Mouse (Mus musculus) regulatory T cell (primary cell): ENCODE measurements around the gene Dcst1.

Source experiments
- in situ Hi-C: fragments of 300-600 bp; cut with MboI, MseI; formaldehyde crosslinking; loops from one replicate; pipeline ENCODE4 v1.15.1; 2025; ENCODE audit warnings: high pct_unique_total_duplicates

Gene Dcst1

DNA sequence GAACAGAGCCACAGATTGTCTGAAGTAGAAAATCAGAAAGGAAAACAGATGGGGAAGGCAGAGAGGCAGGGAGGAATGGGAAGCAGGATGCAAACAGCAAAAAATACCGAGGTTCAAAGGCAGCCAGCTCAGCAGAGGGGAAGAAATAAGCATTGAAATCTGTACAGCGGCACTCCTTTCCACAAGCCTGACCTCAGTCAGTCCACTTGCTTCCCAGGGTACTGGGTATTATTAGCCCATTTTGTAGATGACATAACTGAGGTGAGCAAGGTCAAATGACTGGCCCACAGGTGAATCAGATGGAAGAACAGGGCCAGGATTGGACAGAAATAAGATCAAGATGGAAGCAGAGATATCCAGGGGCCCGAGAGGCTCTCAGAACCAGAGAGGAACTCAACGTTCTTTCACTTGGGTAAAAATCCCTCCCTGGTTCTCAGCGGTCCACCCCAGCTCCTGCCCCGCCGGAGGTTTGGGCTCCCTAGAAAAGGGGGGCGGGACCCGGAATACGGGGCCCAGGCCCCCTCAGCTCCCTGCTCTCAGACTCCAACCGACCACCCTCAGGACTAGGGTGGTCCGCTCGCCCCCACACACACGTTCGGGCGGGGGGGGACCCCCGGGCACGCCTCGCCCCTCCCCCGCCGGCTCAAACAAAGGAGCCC, 27.9 kb downstream of the Dcst1 start:
- in situ Hi-C loops: no loop called here

DNA sequence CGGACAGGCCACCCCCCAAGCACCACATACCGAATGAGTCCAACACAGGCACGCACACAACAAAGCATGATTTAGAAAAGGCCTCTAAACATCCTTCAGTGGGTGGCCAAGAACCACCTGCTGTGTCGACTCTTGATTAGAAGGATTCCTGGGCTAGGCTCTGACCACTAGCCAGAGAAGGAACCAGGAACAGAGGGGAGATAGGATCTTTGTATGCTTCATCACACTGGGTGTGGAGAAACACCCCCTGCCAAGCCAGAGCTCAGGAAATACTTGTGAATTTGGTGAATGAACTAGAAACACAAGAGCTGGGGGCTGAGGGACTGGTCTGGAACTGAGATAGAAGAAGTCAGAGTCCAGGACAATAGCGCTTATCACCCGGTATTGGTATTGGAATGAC, 28.5 kb downstream of the Dcst1 start:
- in situ Hi-C loops: no loop called here

DNA sequence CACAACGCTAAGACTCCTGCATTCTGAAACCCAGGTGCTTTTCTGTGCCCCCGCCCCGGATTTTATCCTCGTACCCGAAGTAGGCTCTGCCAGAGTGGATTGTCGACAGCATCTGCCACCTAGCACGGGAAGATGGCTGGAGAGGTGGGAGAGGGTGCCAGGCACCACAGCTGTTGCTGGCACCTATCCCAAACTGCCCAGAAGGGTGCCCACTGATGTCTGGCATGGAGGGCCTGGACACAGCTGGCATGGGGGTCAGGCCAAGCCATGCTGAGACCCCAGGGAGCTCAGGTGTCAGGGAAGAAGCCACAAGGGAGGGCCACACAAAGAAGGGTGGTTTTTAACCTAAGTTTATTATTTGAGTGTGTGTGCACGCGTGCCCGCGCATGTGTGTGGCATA, 32.0 kb downstream of the Dcst1 start:
- in situ Hi-C loops: no loop called here

DNA sequence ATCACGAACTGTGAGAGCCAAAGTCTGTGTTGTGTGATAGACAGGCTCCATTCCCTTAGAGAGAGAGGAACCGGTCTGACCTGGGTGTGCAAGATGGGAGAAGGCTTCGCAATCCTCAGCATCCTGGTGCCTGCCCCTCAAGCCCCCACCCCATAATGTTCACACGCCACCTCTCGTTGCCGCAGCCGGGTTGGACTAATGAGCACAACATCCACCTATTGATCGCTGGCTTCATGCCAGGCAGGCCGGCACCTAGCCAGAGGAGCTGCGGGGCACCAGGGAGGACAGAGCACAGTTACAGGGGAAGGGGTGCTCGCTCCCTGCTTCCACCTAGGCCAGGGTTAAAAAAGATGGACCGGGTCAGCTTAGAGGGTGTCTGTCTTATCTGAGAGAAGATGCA, 32.6 kb downstream of the Dcst1 start:
- in situ Hi-C loops: no loop called here

DNA sequence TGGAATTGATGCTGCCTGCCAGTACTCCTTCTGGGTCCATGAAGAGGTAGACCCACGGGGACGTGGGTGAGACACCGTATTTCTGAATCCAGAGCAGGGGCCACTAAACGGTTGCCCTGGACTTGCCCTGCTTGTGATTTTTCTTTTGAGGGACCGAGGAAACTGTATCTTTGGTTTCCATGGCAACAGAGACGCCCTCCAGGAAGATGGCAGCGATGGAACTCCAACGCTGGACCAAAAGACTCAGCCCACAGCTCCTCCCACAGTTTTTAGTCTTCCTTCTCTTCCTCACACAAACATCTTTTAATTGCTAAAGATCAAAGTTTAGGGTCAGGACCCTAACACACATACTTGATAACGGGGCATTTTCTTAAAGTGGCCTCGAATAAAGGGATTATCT, 33.0 kb downstream of the Dcst1 start:
- in situ Hi-C loops: no loop called here

DNA sequence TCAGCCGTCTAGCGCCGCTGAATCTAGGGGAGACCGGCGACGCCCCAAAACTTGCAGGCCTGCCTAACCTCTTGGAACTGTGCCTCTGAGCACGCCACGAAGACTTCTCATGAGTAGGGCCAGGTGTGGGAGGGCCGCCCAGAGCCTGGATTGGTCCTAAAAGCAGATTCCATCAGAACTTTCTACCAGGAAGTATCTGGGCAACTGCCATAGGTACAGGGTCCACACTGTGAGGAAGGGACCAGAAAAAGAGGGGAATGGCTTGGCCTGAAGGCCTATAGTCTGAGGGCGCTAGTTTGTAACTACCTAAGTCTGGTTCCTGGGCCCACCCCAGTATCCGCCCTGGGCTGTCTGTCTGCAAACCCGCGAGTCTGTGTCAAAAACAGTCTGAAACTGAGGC, 33.5 kb downstream of the Dcst1 start:
- in situ Hi-C loops: no loop called here

DNA sequence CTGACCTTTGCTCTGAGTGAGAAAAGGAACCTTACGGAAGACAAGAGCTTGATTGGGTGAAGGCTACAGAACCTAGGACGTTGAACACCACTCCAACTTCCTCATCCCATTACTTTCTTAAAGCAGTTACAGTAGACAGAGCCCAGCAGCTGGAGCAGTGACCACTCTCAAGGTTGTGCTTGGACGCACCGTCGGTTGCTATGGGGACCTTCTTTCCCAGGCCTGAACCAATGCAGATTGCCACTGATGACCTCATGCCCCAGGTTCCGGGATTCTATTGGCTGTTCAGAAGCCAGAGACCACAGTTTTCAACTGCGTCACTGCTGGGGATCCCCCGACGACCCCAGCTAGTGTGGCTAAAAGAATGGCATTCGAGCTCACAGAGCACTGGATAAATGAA, 34.1 kb downstream of the Dcst1 start:
- in situ Hi-C loops: no loop called here

DNA sequence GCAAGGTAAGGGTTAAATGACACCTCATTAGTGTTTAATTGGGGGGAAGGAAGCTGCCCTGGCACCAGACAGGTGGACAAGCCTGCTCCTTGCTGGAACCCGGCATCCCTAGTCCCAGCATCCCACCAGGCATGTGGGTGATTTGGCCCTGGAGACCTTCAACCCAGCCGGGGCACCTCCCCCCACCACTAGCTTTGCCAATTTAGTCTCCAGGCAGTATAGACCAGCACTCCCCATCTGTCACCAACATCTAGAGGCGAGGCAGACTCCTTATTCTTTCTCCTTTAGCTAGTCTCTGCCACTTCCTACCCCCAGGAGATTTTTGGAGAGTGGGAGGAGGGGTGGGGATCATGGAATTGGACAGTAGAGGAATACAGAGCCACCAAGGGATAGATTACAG, 34.7 kb downstream of the Dcst1 start:
- in situ Hi-C loops: no loop called here

DNA sequence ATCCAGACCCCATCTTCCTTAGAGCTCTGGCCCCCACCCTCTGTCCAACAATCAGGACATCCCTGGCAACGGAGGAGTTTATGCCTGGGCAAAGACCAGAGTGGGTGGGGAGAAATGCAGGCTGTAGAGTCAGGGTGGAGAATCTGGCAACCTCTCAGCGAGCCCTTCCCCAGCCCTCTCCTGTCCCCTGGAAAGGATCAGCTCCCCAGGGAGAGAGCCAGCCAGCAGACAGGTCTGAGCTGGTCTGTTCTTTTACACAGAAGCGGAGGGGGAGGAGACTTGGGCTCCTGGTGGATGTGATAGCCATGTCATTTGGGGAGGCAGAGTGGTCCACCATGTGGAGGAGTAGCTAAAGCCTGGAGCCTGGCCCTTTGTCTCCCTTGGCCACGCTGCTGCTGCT, 36.4 kb downstream of the Dcst1 start:
- in situ Hi-C loops: no loop called here

DNA sequence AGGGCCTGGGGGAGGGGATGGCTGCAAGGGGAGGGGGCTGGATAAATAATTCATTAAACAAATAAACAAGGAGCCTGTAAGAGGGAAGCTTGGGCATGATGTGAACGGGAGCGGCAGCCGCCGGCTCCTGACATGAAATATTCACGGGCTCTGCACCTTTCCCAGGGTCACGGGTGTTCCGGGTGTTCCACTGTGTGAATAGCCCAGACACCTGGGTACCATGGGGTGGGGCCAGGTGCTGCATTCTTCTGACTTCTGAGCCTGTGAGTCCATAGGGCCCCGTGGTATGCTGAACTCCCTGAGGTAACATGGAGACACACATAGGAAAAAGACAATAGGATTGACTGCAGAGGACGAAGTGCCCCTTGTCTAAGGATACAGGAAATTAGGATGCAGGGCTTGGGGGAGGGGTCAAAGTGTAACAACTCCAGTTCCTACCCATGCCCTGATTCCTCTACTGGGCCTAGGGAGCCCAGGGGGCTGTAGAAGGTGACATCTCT, 37.6 kb downstream of the Dcst1 start:
- in situ Hi-C loops: no loop called here

DNA sequence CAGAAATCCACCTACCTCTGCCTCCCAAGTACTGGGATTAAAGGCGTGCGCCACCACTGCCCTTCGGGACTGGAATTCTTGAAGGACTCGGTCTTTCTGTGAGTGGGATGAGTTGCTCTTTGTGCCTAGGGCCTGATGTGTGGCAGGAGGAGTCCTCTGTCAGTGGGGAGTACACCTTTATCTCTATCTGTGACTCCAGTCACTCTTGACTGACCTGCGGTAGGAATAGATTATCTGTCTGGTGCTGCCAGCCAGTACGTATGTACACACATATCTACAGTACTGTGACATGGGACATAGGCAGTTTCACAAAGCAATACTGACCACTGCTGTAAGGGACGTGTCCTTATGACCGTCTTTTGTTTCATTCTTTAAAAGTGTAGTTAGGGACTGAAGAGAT, 39.2 kb downstream of the Dcst1 start:
- in situ Hi-C loops: no loop called here

DNA sequence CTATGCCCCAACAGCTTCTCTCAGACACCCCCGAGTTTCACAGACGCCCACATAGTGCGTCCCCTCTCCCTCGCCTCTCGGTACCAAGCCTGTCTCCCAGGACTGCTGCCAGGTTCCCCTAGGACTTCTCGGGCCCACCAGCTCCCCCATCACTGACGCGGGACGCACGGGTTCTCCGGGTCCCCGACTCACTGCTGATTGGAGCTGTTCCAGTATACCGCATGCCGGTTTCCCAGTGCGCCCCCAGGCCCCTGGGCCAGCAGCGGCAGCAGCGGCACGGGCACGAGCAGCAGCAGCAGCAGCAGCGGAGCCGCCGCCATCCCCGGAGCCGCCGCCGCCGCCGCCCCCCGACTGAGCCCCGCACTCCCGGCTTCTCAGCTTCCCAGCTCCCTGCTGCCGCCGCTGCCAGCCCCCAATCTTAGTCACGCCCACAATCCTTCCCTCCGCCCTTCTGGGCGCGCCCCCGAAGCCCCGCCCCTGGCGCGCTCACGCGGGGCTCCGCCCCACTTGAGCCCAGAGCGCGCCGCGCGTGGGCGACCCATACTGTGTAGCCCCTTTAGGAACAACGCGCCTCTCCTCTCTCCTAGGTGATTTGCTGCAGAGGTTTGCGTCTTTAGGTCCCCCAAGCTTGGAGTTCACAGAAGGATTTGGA, 42.4 kb downstream of the Dcst1 start, which contains the start of gene Efna3:
Efna3 (minus strand) TSS at position 452 of the 652 bp plus-strand sequence.
- in situ Hi-C loops: no loop called here

DNA sequence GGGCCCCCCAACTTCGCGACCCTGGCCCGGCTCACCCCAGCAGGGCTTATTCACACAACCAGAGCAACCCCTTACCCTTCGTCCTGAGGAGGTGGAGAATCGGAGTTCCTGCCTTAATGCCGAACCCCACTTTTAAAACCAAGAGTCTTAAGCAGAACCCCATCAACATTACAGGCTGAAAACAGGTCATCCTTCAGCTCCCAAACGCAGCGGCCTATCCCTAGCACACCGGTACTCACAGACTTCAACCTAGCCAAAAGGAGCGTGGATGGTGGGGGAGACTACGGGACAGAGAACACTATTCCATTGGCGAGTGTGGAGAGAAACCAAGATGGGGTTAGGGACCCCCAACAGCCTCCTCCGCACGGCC, 42.9 kb downstream of the Dcst1 start:
- in situ Hi-C loops: no loop called here

DNA sequence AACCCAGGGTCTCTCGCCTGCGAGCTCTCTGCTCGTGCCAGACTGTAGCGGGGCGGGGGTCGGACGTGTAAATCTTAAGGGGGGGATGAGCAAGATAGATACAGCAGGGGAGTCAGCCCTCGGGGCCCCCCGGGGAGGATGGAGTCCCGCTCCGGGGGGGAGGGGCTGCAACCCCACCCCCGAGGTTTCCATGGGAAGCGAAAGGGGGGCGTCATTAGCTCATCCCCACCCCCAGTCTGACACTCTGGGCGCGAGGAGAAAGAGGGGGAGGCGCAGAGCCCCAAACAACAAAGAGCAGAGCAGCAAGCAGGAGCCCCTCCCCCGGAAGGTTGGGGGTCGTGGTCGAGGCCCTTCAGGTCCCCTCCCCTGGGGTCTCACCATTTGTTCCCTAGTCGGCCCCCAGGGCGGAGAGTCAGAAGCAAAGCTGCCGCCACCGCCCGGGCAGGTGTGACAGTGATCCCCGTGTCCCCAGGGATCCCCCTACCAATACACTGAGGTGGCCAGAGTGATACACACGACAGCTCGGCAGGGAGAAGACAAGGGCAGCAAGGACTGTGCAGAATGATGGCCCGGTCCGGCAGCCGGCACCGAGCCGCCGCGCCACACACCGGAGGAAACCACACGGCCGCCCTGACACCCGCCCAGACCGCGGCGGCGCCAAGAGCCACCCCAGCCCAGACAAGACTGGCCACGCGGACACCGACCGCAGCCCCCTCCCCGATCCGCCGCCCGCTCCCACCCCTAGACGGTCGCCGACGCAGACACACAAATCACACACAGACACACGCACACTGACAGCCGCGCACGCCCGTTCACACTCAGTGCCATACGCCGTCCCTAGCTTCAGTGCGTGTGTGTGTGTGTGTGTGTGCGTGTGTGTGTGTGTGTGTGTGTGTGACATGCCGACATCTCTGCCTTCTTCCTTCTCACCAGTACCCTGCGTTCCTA, 43.6 kb downstream of the Dcst1 start:
- in situ Hi-C loops: no loop called here

DNA sequence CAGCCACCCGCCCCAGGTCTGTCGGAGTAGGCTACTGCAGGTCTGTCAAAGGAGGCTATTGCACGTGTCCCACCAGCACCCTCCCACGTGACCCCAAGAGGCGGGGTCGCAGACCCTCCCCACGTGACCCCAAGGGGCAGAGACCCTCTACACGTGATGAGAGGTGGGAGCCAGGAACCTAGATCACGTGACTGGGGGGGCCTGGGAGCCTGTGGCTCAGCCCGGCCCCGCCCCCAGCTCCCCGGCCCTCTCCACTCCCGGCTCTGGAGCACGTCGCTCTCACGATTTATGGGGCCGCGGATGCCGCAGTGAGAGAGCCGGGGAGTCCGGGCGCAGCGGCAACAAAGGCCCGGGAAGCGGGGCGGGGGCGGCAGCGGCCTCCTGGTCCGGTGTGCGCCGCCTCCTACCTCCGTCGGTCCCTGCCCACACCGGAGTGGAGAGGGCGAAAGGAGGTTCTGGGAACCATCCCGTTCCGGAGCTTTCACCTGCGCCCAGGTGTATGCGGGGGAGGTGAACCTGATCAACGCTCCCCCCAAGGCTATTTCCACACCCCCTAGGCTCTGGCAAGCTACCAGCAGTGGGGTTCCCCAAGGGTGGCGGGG, 44.4 kb downstream of the Dcst1 start:
- in situ Hi-C loops: no loop called here

DNA sequence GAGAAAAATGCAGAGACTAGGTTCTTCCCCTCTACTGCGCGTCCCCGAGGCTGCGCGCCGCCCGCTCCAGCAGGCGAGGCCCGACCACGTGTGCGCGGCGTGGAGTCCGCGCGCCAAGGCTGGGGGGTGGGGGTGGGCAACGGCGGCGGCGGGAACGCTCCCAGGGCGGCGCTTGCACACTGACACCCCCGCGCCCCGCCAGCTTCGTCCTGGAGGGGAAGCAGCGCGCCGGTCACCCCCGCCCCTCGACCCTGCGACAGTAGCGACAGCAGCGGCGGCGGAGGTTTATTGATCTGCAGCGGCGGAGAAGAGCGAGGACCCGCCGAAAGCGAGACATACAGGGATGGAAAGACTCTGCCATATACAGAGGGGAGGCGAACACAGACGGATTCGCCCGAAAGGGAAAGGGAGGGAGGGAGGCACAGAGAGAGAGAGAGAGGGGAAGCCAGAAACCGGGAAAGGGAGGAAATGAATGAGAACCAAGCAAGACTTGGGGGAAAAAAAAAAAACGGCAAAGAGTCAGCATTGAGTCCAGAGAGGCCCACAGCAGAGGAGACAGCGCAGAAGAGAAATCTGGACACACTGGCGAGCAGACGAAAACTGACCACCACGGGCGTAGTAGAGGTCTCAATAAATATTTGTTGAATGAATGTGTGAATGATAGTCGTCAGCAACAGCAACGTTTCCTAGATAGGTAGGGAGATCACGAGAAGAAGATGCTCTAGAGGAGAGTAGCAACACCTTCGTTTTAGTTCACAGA, 45.3 kb downstream of the Dcst1 start:
- in situ Hi-C loops: loop anchor here (5.0 kb wide), 1 partner anchor 163 kb away; no protein-coding TSS in a partner anchor

DNA sequence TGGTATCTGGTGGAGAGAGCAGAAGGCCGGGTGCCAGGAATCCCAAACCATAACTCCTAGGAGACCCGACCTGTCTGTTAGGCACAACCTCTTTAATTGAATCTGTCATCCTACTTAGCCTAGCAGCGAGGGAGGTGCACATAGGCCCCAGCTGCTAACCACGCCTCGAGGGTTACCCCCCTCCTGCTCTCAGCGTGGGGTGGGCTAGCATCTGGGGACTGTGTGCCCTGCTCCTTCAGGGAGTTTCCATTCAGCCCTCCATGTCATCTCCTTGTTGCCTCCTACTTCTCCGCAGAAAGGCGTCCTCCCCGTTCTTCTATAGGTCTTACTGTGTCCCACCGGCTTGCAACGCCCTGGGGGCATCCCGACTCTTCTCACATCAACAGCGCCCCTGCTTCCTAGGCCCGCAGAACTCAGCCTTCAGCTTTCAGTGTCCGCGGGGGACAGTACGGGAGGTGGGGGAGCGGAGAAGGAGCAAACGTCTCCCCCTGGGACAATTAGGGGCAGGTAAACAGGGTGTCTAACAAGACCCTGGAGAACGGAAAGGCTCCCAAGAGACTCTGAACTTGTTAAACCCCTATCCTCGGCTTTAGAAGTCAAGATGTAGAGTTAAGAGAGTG, 46.0 kb downstream of the Dcst1 start:
- in situ Hi-C loops: loop anchor here (5.0 kb wide), 1 partner anchor 163 kb away; no protein-coding TSS in a partner anchor

DNA sequence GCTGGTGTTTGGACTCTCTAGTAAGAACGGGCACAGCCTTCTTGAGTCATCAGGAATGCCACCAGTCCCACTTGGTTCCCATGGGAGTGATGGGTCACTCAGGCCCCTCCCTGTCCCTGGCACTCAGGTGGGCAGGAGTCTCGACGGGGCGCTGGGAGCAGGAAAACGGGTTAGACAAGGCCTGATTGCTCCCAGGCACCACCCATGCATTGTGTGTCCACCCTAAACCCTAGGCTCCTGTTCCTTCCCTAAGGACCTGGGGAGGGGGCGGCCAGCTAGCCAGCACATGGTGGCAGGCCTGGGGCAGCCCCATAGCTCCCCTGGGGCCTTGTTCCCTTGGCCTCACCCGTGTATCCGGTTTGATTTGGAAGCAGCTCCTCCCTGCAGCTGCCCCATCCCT, 46.7 kb downstream of the Dcst1 start:
- in situ Hi-C loops: loop anchor here (5.0 kb wide), 1 partner anchor 164 kb away; no protein-coding TSS in a partner anchor

DNA sequence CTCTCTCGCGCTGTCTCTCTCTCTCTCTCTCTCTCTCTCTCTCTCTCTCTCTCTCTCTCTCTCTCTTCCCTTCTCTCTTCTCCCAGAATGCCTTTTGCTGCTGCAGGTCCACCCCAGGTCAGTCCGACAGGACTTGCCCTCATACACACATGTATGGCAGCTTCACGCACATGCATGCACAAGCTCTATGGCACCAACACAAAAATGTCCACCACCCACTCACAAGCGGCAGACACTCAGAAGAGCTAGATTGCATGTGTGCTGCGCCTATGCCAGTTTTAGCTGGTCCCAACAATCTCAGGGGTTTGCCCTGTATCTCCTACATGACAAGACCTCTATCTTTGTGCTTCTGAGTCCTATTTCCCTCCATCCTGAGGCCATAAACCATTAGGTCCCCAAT, 47.8 kb downstream of the Dcst1 start:
- in situ Hi-C loops: loop anchor here (5.0 kb wide), 1 partner anchor 165 kb away; no protein-coding TSS in a partner anchor

DNA sequence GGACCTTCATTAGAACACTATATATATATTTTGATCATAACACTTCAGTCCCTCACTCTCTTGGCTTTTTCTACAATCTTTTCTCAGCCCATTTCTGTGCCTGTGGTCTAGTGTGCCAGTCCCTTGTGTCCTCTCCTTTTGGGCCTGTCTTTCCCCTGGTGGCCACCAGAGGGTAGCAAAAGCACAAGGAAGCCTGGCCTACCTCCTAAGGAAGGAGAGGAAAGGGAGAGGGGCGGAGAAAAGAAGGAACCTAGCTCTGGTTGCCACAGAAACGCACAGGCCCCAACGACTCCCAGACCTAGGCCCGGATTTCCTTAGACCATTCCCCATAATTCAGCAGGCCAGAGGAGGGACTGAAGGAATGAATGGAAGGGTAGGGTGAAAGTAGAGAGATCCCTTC, 48.2 kb downstream of the Dcst1 start:
- in situ Hi-C loops: loop anchor here (5.0 kb wide), 1 partner anchor 165 kb away; no protein-coding TSS in a partner anchor
